Mouse (Mus musculus): ENCODE results near the gene Rsrc2. TPM values are rescaled to one million over a fixed set of nuclear protein-coding genes. Genes with fewer than 3 reads are reported as not detected.

The Rsrc2 gene
- polyA plus RNA-seq (2017; shearing (Covaris generic)), result 290 TPM

GRCm38 (mm10) chr5:123749065-123750064, at the start of gene Rsrc2, which contains the start of gene Kntc1:
Rsrc2 (minus strand) TSS chr5:123749414.
Kntc1 (plus strand) TSS chr5:123749716.

GRCm38 (mm10) chr5:123720328-123721311, 28.6 kb downstream of the Rsrc2 start, which contains the start of gene Zcchc8:
Zcchc8 (minus strand) TSS chr5:123721100.

GRCm38 (mm10) chr5:123684221-123685144, 64.7 kb downstream of the Rsrc2 start, which contains the start of gene Clip1:
Clip1 (minus strand) TSS chr5:123684618.

Other genes starting within 250 kb of the Rsrc2 start
- not detected for gene B3gnt4, start 239.0 kb downstream of the Rsrc2 start, polyA plus RNA-seq (2017; shearing (Covaris generic))
- gene Diablo, start 225.2 kb downstream of the Rsrc2 start, polyA plus RNA-seq (2017; shearing (Covaris generic)), result 69.4 TPM
- gene Gm49027, start 223.9 kb downstream of the Rsrc2 start, polyA plus RNA-seq (2017; shearing (Covaris generic)), result 0.54 TPM
- 31.6 TPM for gene Vps33a, start 176.4 kb downstream of the Rsrc2 start, polyA plus RNA-seq (2017; shearing (Covaris generic))
- gene Clip1, start 64.8 kb downstream of the Rsrc2 start, polyA plus RNA-seq (2017; shearing (Covaris generic)), result 147 TPM
- gene Zcchc8, start 28.3 kb downstream of the Rsrc2 start, polyA plus RNA-seq (2017; shearing (Covaris generic)), result 65.1 TPM
- 4.0 TPM for gene Kntc1, start 302 bp upstream of the Rsrc2 start, polyA plus RNA-seq (2017; shearing (Covaris generic))
- gene Hcar2, start 116.1 kb upstream of the Rsrc2 start, polyA plus RNA-seq (2017; shearing (Covaris generic)), result 0.26 TPM
- gene Hcar1, start 130.6 kb upstream of the Rsrc2 start, polyA plus RNA-seq (2017; shearing (Covaris generic)), result not detected
- 64.7 TPM for gene Denr, start 157.8 kb upstream of the Rsrc2 start, polyA plus RNA-seq (2017; shearing (Covaris generic))
- gene Gm43518, start 178.0 kb upstream of the Rsrc2 start, polyA plus RNA-seq (2017; shearing (Covaris generic)), result 3.1 TPM
- 3.6 TPM for gene Ccdc62, start 181.3 kb upstream of the Rsrc2 start, polyA plus RNA-seq (2017; shearing (Covaris generic))
- gene Hip1r, start 224.2 kb upstream of the Rsrc2 start, polyA plus RNA-seq (2017; shearing (Covaris generic)), result 102 TPM

All from effector memory CD4-positive, alpha-beta T cell, adult 7 months (primary cell).